Mouse (Mus musculus) liver, embryonic 14.5 days (tissue): ENCODE results near the gene Snrpd3.

Experiments
- CTCF ChIP-seq: IDR thresholded peaks from 2 replicates; pipeline ENCODE4 v1.5.1; 2016; ENCODE audit warnings: antibody characterized with exemption, low read depth, control low read depth
- EP300 ChIP-seq: IDR thresholded peaks from 2 replicates; pipeline ENCODE4 v1.6.1; 2016; ENCODE audit warnings: antibody characterized with exemption, low read depth

- TF ChIP-seq EP300 (no peak), CTCF (peak; percentile 97)
Measured at GRCm38 (mm10) chr10:75585876-75586552, 68.7 kb downstream of the Snrpd3 start.
